Mouse (Mus musculus): ENCODE data around the gene Pigv. TPM values are rescaled to one million over a fixed set of nuclear protein-coding genes. Genes with fewer than 3 reads are reported as not detected.

The Pigv gene
- polyA plus RNA-seq, 1 experiment from 2014 or later, result 17.6 TPM

- H3K36me3 ChIP-seq, result peaks cover 100% of the 10 kb centered on the region
- 42% methylated on average over 7 of the region's 7 CpGs for WGBS
These were observed 16.1 kb upstream of the Pigv start for GRCm38 (mm10) chr4:133688417-133689067.

GRCm38 (mm10) chr4:133687126-133687525 lies 14.7 kb upstream of the Pigv start:
- peaks cover 100% of the 10 kb centered on the region for H3K36me3 ChIP-seq
- no peak overlapping the region for H3K27ac ChIP-seq (replicated peaks)
- H3K4me3 ChIP-seq (replicated peaks), result no peak overlapping the region
- H3K4me1 ChIP-seq, result peaks cover 21% of the 10 kb centered on the region
- no peaks in the 10 kb centered on the region for H3K9me3 ChIP-seq (replicated peaks)
- no peak overlapping the region for H3K4me2 ChIP-seq (replicated peaks)
- WGBS, result 79% methylated on average over 5 of the region's 5 CpGs
- H3K9ac ChIP-seq, result no peak overlapping the region
- no peak for ATAC-seq (ENCODE audit: insufficient number of reproducible peaks, low FRiP score, low TSS enrichment, low read depth)
- no peaks in the 10 kb centered on the region for H3K27me3 ChIP-seq

More at GRCm38 (mm10) chr4:133688417-133689067, 16.1 kb upstream of the Pigv start:
- Histone ChIP-seq H3K4me1 (peaks cover 21% of the 10 kb centered on the region), H3K27ac (replicated peaks) (no peak overlapping the region), H3K27me3 (no peaks in the 10 kb centered on the region), H3K9me3 (replicated peaks) (no peaks in the 10 kb centered on the region), H3K4me3 (replicated peaks) (no peak overlapping the region), H3K4me2 (replicated peaks) (no peak overlapping the region), H3K9ac (no peak overlapping the region)
- peak; percentile 56 for ATAC-seq (ENCODE audit: insufficient number of reproducible peaks, low FRiP score, low TSS enrichment, low read depth)

- H3K4me1 ChIP-seq, result peaks cover 21% of the 10 kb centered on the region
- 89% methylated on average over 11 of the region's 11 CpGs for WGBS
- no peaks in the 10 kb centered on the region for H3K27me3 ChIP-seq
- peaks cover 100% of the 10 kb centered on the region for H3K36me3 ChIP-seq
- no peak for ATAC-seq (ENCODE audit: insufficient number of reproducible peaks, low FRiP score, low TSS enrichment, low read depth)
- no peak overlapping the region for H3K9ac ChIP-seq
- no peak overlapping the region for H3K4me3 ChIP-seq (replicated peaks)
- H3K27ac ChIP-seq (replicated peaks), result no peak overlapping the region
- H3K4me2 ChIP-seq (replicated peaks), result no peak overlapping the region
- H3K9me3 ChIP-seq (replicated peaks), result no peaks in the 10 kb centered on the region
These were observed 14.1 kb upstream of the Pigv start for GRCm38 (mm10) chr4:133686512-133686911.

GRCm38 (mm10) chr4:133680206-133680786 lies 7.8 kb upstream of the Pigv start:
- no peak for ATAC-seq (ENCODE audit: insufficient number of reproducible peaks, low FRiP score, low TSS enrichment, low read depth)
- no peak overlapping the region for H3K4me3 ChIP-seq (replicated peaks)

GRCm38 (mm10) chr4:133679629-133680028 lies 7.2 kb upstream of the Pigv start:
- WGBS, result 79% methylated on average over 7 of the region's 7 CpGs

More at GRCm38 (mm10) chr4:133680206-133680786, 7.8 kb upstream of the Pigv start:
- H3K9ac ChIP-seq, result no peak overlapping the region
- H3K9me3 ChIP-seq (replicated peaks), result no peaks in the 10 kb centered on the region
- H3K27ac ChIP-seq (replicated peaks), result no peak overlapping the region
- 83% methylated on average over 14 of the region's 14 CpGs for WGBS
- no peak overlapping the region for H3K4me2 ChIP-seq (replicated peaks)
- H3K36me3 ChIP-seq, result peaks cover 64% of the 10 kb centered on the region
- no peaks in the 10 kb centered on the region for H3K27me3 ChIP-seq
- peaks cover 16% of the 10 kb centered on the region for H3K4me1 ChIP-seq

GRCm38 (mm10) chr4:133677266-133677665 lies 4.8 kb upstream of the Pigv start:
- Histone ChIP-seq H3K27ac (replicated peaks) (no peak overlapping the region), H3K9me3 (replicated peaks) (no peaks in the 10 kb centered on the region), H3K27me3 (no peaks in the 10 kb centered on the region), H3K4me3 (replicated peaks) (no peak overlapping the region), H3K9ac (no peak overlapping the region), H3K4me1 (peaks cover 36% of the 10 kb centered on the region), H3K36me3 (peaks cover 34% of the 10 kb centered on the region), H3K4me2 (replicated peaks) (no peak overlapping the region)
- no peak for ATAC-seq (ENCODE audit: insufficient number of reproducible peaks, low FRiP score, low TSS enrichment, low read depth)
- 76% methylated on average over 7 of the region's 7 CpGs for WGBS

More at GRCm38 (mm10) chr4:133679629-133680028, 7.2 kb upstream of the Pigv start:
- Histone ChIP-seq H3K4me1 (peaks cover 19% of the 10 kb centered on the region), H3K27ac (replicated peaks) (no peak overlapping the region), H3K9me3 (replicated peaks) (no peaks in the 10 kb centered on the region), H3K9ac (no peak overlapping the region), H3K27me3 (no peaks in the 10 kb centered on the region), H3K4me2 (replicated peaks) (no peak overlapping the region), H3K4me3 (replicated peaks) (no peak overlapping the region), H3K36me3 (peaks cover 58% of the 10 kb centered on the region)
- ATAC-seq (ENCODE audit: insufficient number of reproducible peaks, low FRiP score, low TSS enrichment, low read depth), result no peak

GRCm38 (mm10) chr4:133676189-133676588 lies 3.7 kb upstream of the Pigv start:
- Histone ChIP-seq H3K4me1 (peaks cover 36% of the 10 kb centered on the region), H3K27ac (replicated peaks) (peak overlapping the region; percentile 40), H3K9ac (no peak overlapping the region), H3K9me3 (replicated peaks) (no peaks in the 10 kb centered on the region), H3K36me3 (peaks cover 23% of the 10 kb centered on the region), H3K27me3 (no peaks in the 10 kb centered on the region), H3K4me3 (replicated peaks) (no peak overlapping the region), H3K4me2 (replicated peaks) (no peak overlapping the region)
- no peak for ATAC-seq (ENCODE audit: insufficient number of reproducible peaks, low FRiP score, low TSS enrichment, low read depth)
- WGBS, result 36% methylated on average over 3 of the region's 3 CpGs

GRCm38 (mm10) chr4:133675594-133676016 lies 3.2 kb upstream of the Pigv start:
- Histone ChIP-seq H3K36me3 (peaks cover 17% of the 10 kb centered on the region), H3K9ac (no peak overlapping the region), H3K4me2 (replicated peaks) (no peak overlapping the region), H3K9me3 (replicated peaks) (no peaks in the 10 kb centered on the region), H3K27ac (replicated peaks) (peak overlapping the region; percentile 40), H3K4me1 (peaks cover 41% of the 10 kb centered on the region), H3K4me3 (replicated peaks) (no peak overlapping the region), H3K27me3 (no peaks in the 10 kb centered on the region)
- no peak for ATAC-seq (ENCODE audit: insufficient number of reproducible peaks, low FRiP score, low TSS enrichment, low read depth)
- WGBS, result 10% methylated on average over 5 of the region's 5 CpGs

GRCm38 (mm10) chr4:133674331-133674695 lies 1.9 kb upstream of the Pigv start:
- ATAC-seq (ENCODE audit: insufficient number of reproducible peaks, low FRiP score, low TSS enrichment, low read depth), result no peak
- WGBS, result 61% methylated on average over 8 of the region's 8 CpGs
- Histone ChIP-seq H3K27ac (replicated peaks) (peak overlapping the region; percentile 99; the same call in 1 of the 2 replicates), H3K36me3 (peaks cover 8% of the 10 kb centered on the region; the same call in 1 of the 2 replicates), H3K27me3 (no peaks in the 10 kb centered on the region), H3K4me3 (replicated peaks) (peak overlapping the region; percentile 79; the same call in 1 of the 2 replicates), H3K4me1 (peaks cover 51% of the 10 kb centered on the region), H3K4me2 (replicated peaks) (no peak overlapping the region), H3K9me3 (replicated peaks) (no peaks in the 10 kb centered on the region), H3K9ac (no peak overlapping the region)

- H3K4me3 ChIP-seq (replicated peaks), result peak overlapping the region; percentile 79
- H3K36me3 ChIP-seq, result peaks cover 6% of the 10 kb centered on the region; the same call in 1 of the 2 replicates
- peak overlapping the region; percentile 99 for H3K27ac ChIP-seq (replicated peaks)
- H3K4me2 ChIP-seq (replicated peaks), result peak overlapping the region; percentile 73
- ATAC-seq (ENCODE audit: insufficient number of reproducible peaks, low FRiP score, low TSS enrichment, low read depth), result no peak
- 30% methylated on average over 10 of the region's 10 CpGs for WGBS
- no peaks in the 10 kb centered on the region for H3K9me3 ChIP-seq (replicated peaks)
- H3K27me3 ChIP-seq, result no peaks in the 10 kb centered on the region
- H3K4me1 ChIP-seq, result peaks cover 51% of the 10 kb centered on the region
- no peak overlapping the region for H3K9ac ChIP-seq
These were observed 1.4 kb upstream of the Pigv start for GRCm38 (mm10) chr4:133673666-133674330.

GRCm38 (mm10) chr4:133672845-133673647 lies 599 bp upstream of the Pigv start:
- ATAC-seq (ENCODE audit: insufficient number of reproducible peaks, low FRiP score, low TSS enrichment, low read depth), result no peak
- H3K4me1 ChIP-seq, result peaks cover 51% of the 10 kb centered on the region

More at GRCm38 (mm10) chr4:133672845-133673647, 599 bp upstream of the Pigv start:
- WGBS, result 1% methylated on average over 23 of the region's 24 CpGs
- Histone ChIP-seq H3K4me2 (replicated peaks) (peak overlapping the region; percentile 73), H3K9me3 (replicated peaks) (no peaks in the 10 kb centered on the region), H3K27ac (replicated peaks) (peak overlapping the region; percentile 99), H3K27me3 (no peaks in the 10 kb centered on the region), H3K36me3 (no peaks in the 10 kb centered on the region), H3K4me3 (replicated peaks) (peak overlapping the region; percentile 79), H3K9ac (peak overlapping the region; percentile 92)
